Mouse (Mus musculus) bone marrow macrophage, adult 2 months (primary cell): Measurements from ENCODE around the gene Efcab10.

ENCODE experiments used
- CTCF ChIP-seq: IDR thresholded peaks from 2 replicates; pipeline ENCODE4 v1.5.1; 2012; ENCODE audit warnings: low read depth, mild to moderate bottlenecking, low read length, moderate library complexity
- POLR2A ChIP-seq: IDR thresholded peaks from 2 replicates; pipeline ENCODE4 v1.6.1; 2012; ENCODE audit warnings: mild to moderate bottlenecking, low read depth, low read length, borderline replicate concordance

DNA sequence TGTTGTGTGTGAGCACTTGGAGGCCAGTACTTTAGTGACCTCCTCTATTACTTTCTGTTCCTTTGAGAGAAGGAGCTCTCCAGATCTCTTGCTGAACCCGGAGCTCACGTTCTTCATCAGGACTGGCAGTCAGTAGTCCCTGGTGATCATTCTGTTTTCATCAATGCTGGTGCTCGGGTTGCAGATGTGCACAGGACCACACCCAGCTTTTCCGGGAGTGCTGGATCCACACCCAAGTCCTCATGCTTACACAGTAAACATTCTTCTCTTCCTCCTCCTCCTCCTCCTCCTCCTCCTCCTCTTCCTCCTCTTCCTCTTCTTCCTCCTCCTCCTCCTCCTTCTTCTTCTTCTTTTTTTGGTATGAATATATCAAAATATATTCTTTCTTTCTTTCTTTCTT is 42.0 kb upstream of the Efcab10 start:
- TF ChIP-seq POLR2A (no peak), CTCF (no peak)
